Mouse (Mus musculus): ENCODE measurements around the gene Gabarapl2. TPM values are rescaled to one million over a fixed set of nuclear protein-coding genes. Genes with fewer than 3 reads are reported as not detected.

Gabarapl2 gene
- 100 to 1,000 TPM; 128 to 136 TPM for total RNA-seq (2021)
- long read RNA-seq, experiment 1, transcript Gabarapl2-201 (4 exons, 1,677 nt): major isoform, 159 of 161 reads
- long read RNA-seq, experiment 1, partial matches to known transcripts: 0 of 161 reads
- long read RNA-seq, experiment 1, other reads (novel, unspliced or antisense): 2 of 161 reads
- long read RNA-seq, experiment 2, transcript Gabarapl2-201 (4 exons, 1,677 nt): major isoform, 89 of 91 reads
- long read RNA-seq, experiment 2, partial matches to known transcripts: 1 of 91 reads
- long read RNA-seq, experiment 2, other reads (novel, unspliced or antisense): 1 of 91 reads

GRCm38 (mm10) chr8:111940171-111941100 is at the start of gene Gabarapl2:
Gabarapl2 (plus strand) TSS chr8:111940703.
- intact Hi-C loops (cut with DNase I): loop anchor here (2.0 kb wide), 1 partner anchor 52 kb away; the partner anchor contains the start of gene Adat1

GRCm38 (mm10) chr8:111890911-111891303 is 49.6 kb upstream of the Gabarapl2 start:
- no peak for DNase-seq
- intact Hi-C loops (cut with DNase I): no loop called here

More at GRCm38 (mm10) chr8:111940171-111941100, at the start of gene Gabarapl2:
- peak; percentile 98 to 99 for DNase-seq

- intact Hi-C loops (cut with DNase I): no loop called here
- DNase-seq: no peak
Observed at GRCm38 (mm10) chr8:111891983-111892382, 48.5 kb upstream of the Gabarapl2 start.

GRCm38 (mm10) chr8:111892615-111893014 is 47.9 kb upstream of the Gabarapl2 start:
- intact Hi-C loops (cut with DNase I): no loop called here
- DNase-seq: no peak

GRCm38 (mm10) chr8:111894955-111895354 is 45.5 kb upstream of the Gabarapl2 start:
- DNase-seq: no peak
- intact Hi-C loops (cut with DNase I): no loop called here

GRCm38 (mm10) chr8:111898586-111898985 is 41.9 kb upstream of the Gabarapl2 start:
- no peak for DNase-seq
- intact Hi-C loops (cut with DNase I): no loop called here

- DNase-seq: peak; percentile 9 to 25
- intact Hi-C loops (cut with DNase I): no loop called here
Observed at GRCm38 (mm10) chr8:111902080-111902479, 38.4 kb upstream of the Gabarapl2 start.

- DNase-seq: no peak
- intact Hi-C loops (cut with DNase I): no loop called here
Observed at GRCm38 (mm10) chr8:111905500-111906121, 34.9 kb upstream of the Gabarapl2 start.

GRCm38 (mm10) chr8:111909621-111910450 is 30.7 kb upstream of the Gabarapl2 start, which contains the start of gene Chst5:
Chst5 (minus strand) TSS chr8:111910447.
- DNase-seq: peak; percentile 4 to 11

GRCm38 (mm10) chr8:111911572-111911971 is 28.9 kb upstream of the Gabarapl2 start:
- intact Hi-C loops (cut with DNase I): no loop called here
- no peak for DNase-seq

More at GRCm38 (mm10) chr8:111909621-111910450, 30.7 kb upstream of the Gabarapl2 start, which contains the start of gene Chst5:
- intact Hi-C loops (cut with DNase I): no loop called here

GRCm38 (mm10) chr8:111912860-111913432 is 27.6 kb upstream of the Gabarapl2 start:
- intact Hi-C loops (cut with DNase I): no loop called here
- no peak for DNase-seq

- DNase-seq: no peak
- intact Hi-C loops (cut with DNase I): loop anchor here (5.0 kb wide), 1 partner anchor 32 kb away; no protein-coding TSS in a partner anchor
Observed at GRCm38 (mm10) chr8:111919663-111920062, 20.8 kb upstream of the Gabarapl2 start.

- no peak for DNase-seq
- intact Hi-C loops (cut with DNase I): loop anchor here (5.0 kb wide), 1 partner anchor 34 kb away; no protein-coding TSS in a partner anchor
Observed at GRCm38 (mm10) chr8:111920971-111921370, 19.5 kb upstream of the Gabarapl2 start.

- peak; percentile 55 to 70 for DNase-seq
- intact Hi-C loops (cut with DNase I): loop anchor here (5.0 kb wide), 1 partner anchor 36 kb away; no protein-coding TSS in a partner anchor
Observed at GRCm38 (mm10) chr8:111923383-111923804, 17.1 kb upstream of the Gabarapl2 start.

GRCm38 (mm10) chr8:111924976-111925375 is 15.5 kb upstream of the Gabarapl2 start:
- intact Hi-C loops (cut with DNase I): loop anchor here (5.0 kb wide), 1 partner anchor 38 kb away; no protein-coding TSS in a partner anchor
- no peak for DNase-seq

- intact Hi-C loops (cut with DNase I): no loop called here
- no peak for DNase-seq
Observed at GRCm38 (mm10) chr8:111929648-111930344, 10.7 kb upstream of the Gabarapl2 start.

- intact Hi-C loops (cut with DNase I): no loop called here
Observed at GRCm38 (mm10) chr8:111931721-111932120, 8.8 kb upstream of the Gabarapl2 start.

GRCm38 (mm10) chr8:111932580-111933336 is 7.7 kb upstream of the Gabarapl2 start:
- intact Hi-C loops (cut with DNase I): no loop called here
- peak; percentile 59 to 63 for DNase-seq

More at GRCm38 (mm10) chr8:111931721-111932120, 8.8 kb upstream of the Gabarapl2 start:
- no peak for DNase-seq
